Mouse (Mus musculus) CH12F3 (cell line): ENCODE data around the gene Mnd1.

Experiments used
- in situ Hi-C: fragments of 300-500 bp; cut with MboI; formaldehyde crosslinking; loops from 2 replicates; pipeline ENCODE4 v1.14.3; 2020; ENCODE audit warnings: low sequenced_read_pairs

The Mnd1 gene

GRCm38 (mm10) chr3:84059676-84060075, 95.9 kb downstream of the Mnd1 start:
- in situ Hi-C loops = no loop called here

- in situ Hi-C loops = no loop called here
Measured at GRCm38 (mm10) chr3:84059261-84059660, 96.3 kb downstream of the Mnd1 start.

- in situ Hi-C loops = no loop called here
Measured at GRCm38 (mm10) chr3:84048729-84049175, 106.8 kb downstream of the Mnd1 start.

GRCm38 (mm10) chr3:84046206-84046605, 109.4 kb downstream of the Mnd1 start:
- in situ Hi-C loops = no loop called here

GRCm38 (mm10) chr3:84041739-84042138, 113.8 kb downstream of the Mnd1 start:
- in situ Hi-C loops = no loop called here

- in situ Hi-C loops = no loop called here
Measured at GRCm38 (mm10) chr3:84040476-84041082, 115.0 kb downstream of the Mnd1 start.

GRCm38 (mm10) chr3:84039646-84040475, 115.7 kb downstream of the Mnd1 start, which contains the start of gene Tmem131l:
TSS of gene Tmem131l (minus strand) at chr3:84040175.
- in situ Hi-C loops = no loop called here

GRCm38 (mm10) chr3:84038981-84039645, 116.5 kb downstream of the Mnd1 start:
- in situ Hi-C loops = no loop called here

- in situ Hi-C loops = no loop called here
Measured at GRCm38 (mm10) chr3:84038126-84038525, 117.5 kb downstream of the Mnd1 start.
